Mouse (Mus musculus) embryonic stem cell, embryonic (primary cell): ENCODE data around the gene Aatk.

Experiments
- CTCF ChIA-PET, 4 experiments: fragments of 300-600 bp in 2 of 4; fragments of 350-600 bp in 2 of 4; sonication (Branson Sonifier 250); formaldehyde crosslinking; loops; one replicate each; lab custom pipeline; 2022; ENCODE audit warnings: inconsistent platforms in 2 of 4; lab: Charles Lee
- POLR2A ChIA-PET, 4 experiments: fragments of 300-600 bp in 2 of 4; fragments of 350-600 bp in 2 of 4; sonication (Branson Sonifier 250); formaldehyde crosslinking; loops; one replicate each; lab custom pipeline; 2022; ENCODE audit warnings: antibody characterized with exemption in 4 of 4, inconsistent platforms in 1 of 4; lab: Charles Lee

The Aatk gene

DNA sequence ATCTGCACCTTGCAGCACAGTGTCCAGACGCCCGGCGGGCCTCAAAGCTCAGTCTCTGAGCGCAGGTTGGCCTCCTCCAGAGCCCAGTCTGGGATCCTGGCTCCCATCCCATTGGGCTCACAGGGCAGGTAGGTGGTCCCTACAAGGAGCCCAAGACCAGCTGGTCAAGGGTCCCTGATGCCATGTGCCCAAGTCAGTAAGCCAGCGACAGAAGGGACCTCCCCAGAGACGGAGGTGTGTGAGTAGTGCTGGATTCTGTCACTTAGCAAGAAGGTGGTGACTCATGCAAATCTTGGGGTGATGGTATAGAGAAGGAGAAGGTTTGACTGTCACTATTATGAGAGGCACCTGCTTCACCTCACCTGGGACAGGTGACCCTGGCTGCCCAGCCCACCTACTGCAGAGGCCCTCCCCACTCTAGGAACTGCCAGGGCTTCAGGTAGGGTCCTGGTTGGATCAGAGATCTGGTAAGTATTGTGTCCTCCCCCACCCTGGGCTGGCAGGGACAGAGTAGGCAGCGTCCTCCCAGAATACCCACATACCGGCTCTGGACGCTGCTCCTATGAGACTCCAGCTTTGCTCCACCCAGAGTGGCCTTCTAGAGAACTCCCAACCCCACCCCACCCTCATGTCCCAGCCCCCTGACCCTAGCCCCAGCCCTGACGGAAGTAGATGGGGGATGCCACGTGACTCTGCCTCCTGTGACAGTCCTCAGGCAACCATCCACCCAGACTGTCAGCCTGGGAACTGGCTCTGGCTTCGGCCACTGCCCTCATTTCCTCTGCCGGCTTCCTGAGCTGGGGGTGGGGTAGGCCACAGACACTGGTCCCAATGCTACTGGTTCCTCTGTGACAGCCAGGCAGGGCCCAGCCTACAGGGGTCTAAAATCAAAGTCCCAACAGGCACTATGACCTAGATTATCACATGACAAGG is 5.5 kb downstream of the Aatk start:
- CTCF ChIA-PET: interaction anchor here in 1 of 4 experiments (1.2 kb wide), 1 partner anchor 10 kb away, joined by 3 read pairs; no protein-coding TSS in a partner anchor
- POLR2A ChIA-PET: interaction anchor here in 3 of 4 experiments (0.6 to 1.5 kb wide), 10 partner anchors 10 to 152 kb away, joined by 3 to 5 read pairs (median 4); partner anchors contain the start of genes Baiap2 (in 1 of the 3) and Slc38a10 (in 1 of the 3)

DNA sequence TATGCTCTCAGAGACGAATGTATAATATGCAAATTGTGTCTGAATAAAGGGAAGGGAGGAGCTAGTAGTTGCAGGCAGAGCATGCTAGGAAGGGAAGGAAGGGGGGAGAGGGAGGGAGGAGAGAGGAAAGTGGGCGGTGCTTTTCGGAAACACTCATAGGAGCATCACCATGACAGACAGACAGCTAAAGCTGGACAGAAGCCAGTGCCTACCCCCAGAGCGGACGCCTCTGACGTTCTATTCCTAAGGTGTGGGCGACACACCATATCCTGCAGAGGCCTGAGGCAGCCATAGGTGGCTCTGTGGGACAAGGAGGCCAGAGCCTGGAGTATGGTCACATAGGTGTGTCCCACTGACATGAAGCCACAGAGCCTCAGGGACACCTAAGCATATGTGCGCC is 6.5 kb downstream of the Aatk start:
- ChIA-PET CTCF (interaction anchor here in 2 of 4 experiments (0.6 to 1.2 kb wide), 2 partner anchors 25 to 26 kb away, joined by 3 read pairs; no protein-coding TSS in a partner anchor), POLR2A (interaction anchor here in 2 of 4 experiments (1.0 to 1.5 kb wide), 4 partner anchors 11 to 126 kb away, joined by 3 to 4 read pairs (median 3); partner anchors contain the start of gene Baiap2 (in 1 of the 2))

DNA sequence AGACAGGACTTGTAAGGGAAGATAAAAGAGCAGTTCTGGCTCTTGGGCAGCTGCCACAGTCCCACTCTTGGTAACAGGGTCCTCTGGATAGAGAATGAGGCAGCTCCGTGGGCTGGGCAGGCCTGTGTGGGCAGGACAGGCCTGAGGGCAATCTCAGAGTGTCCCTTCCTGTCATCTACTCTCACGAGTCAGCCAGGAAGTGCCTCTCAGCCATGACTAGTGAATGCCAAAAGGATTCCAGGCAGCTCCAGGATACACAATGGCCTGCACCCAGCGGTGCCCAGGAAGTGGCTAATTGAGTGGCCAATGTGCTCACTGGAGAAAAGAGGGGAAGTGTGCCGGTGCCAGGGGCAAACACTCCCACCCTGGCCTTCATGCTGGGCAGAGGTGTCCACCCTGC is 7.4 kb downstream of the Aatk start:
- ChIA-PET POLR2A (interaction anchor here in 1 of 4 experiments (1.2 kb wide), 1 partner anchor 97 kb away, joined by 3 read pairs; the partner anchor contains the start of gene Baiap2), CTCF (interaction anchor here in 1 of 4 experiments (1.2 kb wide), 1 partner anchor 25 kb away, joined by 3 read pairs; no protein-coding TSS in a partner anchor)

DNA sequence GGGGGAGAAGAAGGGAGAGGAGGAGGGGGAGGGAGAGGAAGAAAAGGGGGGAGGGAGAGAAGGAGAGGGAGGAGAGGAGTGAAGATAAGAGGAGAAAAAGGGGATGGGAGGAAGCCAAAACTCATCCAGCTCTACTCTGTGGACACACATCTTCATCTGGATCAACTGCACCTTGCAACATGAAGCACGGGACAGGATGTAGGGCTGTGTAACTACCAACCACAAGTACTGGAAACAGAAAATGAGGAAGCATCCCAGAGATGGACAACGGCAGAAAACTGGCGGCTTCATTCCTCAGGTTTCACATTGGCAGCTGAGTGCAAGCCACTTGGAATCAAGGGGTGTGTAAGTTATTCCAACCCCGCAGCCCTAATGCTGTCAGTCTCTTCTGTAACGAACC is 12.2 kb downstream of the Aatk start:
- ChIA-PET POLR2A (no interaction called here), CTCF (no interaction called here)

DNA sequence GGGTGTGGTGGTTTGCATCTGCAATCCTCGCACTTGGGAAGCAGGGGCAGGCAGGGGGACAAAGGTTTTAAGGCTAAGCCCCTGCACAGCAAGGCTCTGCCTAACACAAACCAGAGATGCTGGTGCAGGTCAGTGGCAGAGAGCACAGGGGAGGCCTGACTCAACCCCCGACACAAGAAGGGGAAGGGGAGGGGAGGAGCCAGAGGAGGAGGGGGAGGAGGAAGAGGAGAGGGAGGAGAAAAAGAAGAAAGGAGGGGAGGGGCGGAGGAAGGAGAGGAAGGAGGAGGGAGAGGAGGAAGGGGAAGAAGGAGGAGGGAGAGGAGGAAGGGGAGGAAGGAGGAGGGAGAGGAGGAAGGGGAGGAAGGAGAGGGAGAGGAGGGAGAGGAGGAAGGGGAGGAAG is 12.7 kb downstream of the Aatk start:
- CTCF ChIA-PET: no interaction called here
- POLR2A ChIA-PET: no interaction called here

DNA sequence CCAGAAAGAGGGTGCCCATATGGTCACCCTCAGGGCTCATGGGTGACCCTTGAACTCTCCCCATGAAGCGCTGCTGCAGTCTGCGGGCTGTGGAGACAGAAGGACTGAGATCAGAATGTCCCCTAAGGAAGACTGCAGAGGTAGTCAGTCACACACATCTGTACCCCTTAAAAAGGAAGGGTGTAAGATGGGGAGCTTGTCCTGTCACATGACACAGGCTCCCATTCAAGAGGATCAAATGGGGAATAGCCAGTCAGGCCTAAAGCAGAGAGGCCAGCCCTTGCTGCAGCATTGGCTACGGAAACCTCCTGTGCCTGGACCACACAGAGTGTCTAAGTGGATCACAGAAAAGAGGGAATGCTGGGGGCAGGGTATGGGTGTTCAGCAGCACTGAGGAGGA is 13.5 kb downstream of the Aatk start:
- ChIA-PET CTCF (interaction anchor here in 2 of 4 experiments (0.7 to 3.0 kb wide), 2 partner anchors 35 to 77 kb away, joined by 4 to 6 read pairs; no protein-coding TSS in a partner anchor), POLR2A (no interaction called here)

DNA sequence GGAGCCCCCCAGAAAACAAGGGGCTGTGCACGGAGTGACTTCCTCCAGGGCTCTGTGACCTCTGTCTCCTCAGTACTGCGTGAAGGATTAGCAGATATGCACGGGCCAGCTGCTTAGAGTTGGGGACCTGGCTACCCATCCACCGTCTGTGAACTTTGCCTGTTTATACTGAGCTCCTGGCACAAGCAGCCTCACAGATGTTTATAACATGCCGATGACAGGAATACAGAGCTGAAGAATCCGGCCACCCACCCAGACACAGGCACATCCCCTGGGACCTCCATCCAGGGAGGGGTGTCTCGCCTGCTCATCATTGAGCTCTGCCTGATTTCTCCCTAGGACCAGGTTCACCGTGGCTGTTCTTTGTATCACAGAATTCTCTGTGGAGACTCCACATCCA is 14.9 kb downstream of the Aatk start:
- ChIA-PET CTCF (interaction anchor here in 1 of 4 experiments (1.7 to 5.6 kb wide), 3 partner anchors 33 to 78 kb away, joined by 5 to 27 read pairs (median 6); no protein-coding TSS in a partner anchor), POLR2A (interaction anchor here in 3 of 4 experiments (0.6 to 1.1 kb wide), 6 partner anchors 15 to 193 kb away, joined by 3 to 4 read pairs (median 3); partner anchors contain the start of gene Aatk (in 1 of the 3))

DNA sequence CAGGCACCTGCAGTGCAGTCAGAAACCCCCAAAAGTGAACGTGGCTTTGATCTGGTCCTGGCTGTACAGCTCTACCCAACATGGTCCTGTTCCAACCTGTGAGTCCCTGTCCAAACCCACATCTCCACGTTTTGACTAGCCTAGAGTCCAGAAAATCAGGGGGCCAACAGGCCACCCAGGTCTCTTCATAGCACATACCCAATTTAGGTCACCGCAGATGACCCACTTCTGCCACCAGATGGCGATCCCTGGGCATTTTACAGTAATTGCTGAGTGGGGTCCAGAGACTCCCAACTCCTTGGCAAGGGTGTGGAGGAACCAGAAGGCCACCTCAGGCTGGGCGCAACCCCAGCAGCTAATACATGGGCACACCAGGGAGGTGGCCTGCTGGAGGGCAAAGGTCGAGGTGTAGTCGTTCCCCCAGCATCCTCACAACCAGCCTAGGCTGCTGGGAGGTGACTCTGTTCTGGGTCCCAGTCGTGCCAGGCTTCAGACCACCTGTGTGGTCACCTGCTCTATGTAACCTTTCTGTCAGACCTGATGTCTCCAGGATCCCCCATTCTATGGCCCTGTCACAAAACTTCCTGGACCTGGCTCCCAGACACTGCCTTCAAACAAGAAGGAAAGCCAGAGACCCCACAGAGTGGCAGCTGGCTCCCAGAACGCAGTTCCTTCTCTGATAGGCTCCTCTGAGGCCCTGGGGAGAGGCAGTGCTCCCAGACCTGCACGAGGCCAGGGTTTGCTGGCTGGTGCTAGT is 16.6 kb downstream of the Aatk start:
- ChIA-PET POLR2A (interaction anchor here in 3 of 4 experiments (0.6 to 4.0 kb wide), 17 partner anchors 10 to 109 kb away, joined by 3 to 22 read pairs (median 5); partner anchors contain the start of genes Baiap2 (in 3 of the 3), Ndufaf8 (in 1 of the 3) and Tepsin (in 1 of the 3)), CTCF (interaction anchor here in 3 of 4 experiments (0.7 to 5.6 kb wide), 10 partner anchors 18 to 146 kb away, joined by 4 to 27 read pairs (median 6); no protein-coding TSS in a partner anchor)

DNA sequence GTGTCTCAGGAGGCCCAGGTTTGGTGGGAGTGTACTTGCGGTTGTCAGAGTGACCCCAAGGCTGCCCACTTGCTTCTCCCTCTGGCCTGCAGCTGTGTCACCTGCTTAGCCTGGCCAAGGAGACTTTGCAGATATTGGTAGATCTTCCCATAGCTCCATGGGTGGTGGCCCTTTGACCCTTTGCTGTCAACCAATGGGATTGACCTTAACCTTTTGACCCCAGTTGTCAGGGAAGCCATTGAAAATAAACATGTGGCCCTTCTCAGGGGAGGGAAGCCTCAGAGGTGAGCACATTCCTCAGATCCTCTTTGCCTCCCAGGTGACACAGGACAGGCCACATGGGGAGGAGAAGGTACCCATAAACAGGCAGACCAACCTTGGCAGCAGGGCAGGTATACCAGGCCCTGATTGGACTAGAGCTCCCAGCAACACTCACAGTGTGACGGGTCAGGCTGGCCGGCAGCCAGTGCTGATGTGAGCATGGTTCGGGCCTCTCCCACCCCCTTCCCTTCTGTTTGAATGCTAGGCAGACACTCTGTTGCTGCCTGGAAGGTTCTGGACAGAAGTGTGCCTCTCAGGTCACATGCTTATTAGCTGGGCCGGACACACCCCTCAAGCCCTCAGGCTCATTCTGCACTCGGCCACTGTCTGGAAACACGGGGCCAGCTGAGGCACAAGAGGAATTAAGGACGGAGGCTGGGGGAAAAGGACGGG is 17.4 kb downstream of the Aatk start:
- ChIA-PET POLR2A (interaction anchor here in 3 of 4 experiments (0.6 to 4.0 kb wide), 28 partner anchors 10 to 539 kb away, joined by 3 to 22 read pairs (median 4); partner anchors contain the start of genes Baiap2 (in 3 of the 3), Ndufaf8 (in 1 of the 3), Slc38a10 (in 1 of the 3) and Tepsin (in 1 of the 3)), CTCF (interaction anchor here in 3 of 4 experiments (0.8 to 5.6 kb wide), 11 partner anchors 16 to 180 kb away, joined by 3 to 27 read pairs (median 4); no protein-coding TSS in a partner anchor)

DNA sequence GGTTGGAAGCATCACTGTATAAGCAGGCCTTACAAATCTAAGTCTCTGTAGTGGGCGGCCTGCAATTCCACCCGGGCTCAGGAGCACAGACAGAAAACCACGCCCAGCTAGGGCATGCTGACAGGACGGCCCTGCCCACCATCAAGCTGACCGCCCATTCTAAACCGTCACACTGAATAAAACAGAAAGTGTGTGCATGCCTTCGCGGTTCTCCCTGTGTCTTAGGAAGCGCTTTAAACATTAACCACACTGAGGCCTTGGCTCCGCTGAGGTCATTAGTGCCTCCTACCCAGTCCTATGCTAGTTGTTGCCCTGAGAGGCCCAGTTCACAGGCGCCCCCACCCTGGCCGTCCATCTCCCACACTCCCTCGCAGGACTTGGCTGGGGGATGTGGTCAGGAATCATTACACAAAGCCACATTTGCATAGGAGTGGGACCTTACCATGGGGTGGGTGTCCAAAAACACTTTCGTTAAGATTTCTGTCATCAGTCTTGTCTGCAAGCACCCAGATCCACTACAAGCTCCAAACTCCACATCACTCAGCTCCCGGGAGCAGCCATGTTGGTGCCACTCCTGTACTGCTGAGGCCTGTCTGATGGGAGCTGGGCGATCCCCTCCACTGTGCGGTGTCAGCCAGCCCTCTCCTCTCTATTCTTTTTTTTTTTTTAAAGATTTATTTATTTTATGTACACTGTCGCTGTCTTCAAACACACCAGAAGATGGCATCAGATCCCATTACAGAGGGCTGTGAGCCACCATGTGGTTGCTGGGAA is 18.5 kb downstream of the Aatk start:
- ChIA-PET POLR2A (interaction anchor here (0.6 to 4.0 kb wide), 26 partner anchors 9 to 1203 kb away, joined by 3 to 22 read pairs (median 3); partner anchors contain the start of genes Baiap2 (in 3 of the 4), Ndufaf8 (in 1 of the 4), Slc38a10 (in 1 of the 4) and Tepsin (in 1 of the 4)), CTCF (interaction anchor here (0.6 to 5.6 kb wide), 18 partner anchors 12 to 354 kb away, joined by 3 to 27 read pairs (median 4); no protein-coding TSS in a partner anchor)

DNA sequence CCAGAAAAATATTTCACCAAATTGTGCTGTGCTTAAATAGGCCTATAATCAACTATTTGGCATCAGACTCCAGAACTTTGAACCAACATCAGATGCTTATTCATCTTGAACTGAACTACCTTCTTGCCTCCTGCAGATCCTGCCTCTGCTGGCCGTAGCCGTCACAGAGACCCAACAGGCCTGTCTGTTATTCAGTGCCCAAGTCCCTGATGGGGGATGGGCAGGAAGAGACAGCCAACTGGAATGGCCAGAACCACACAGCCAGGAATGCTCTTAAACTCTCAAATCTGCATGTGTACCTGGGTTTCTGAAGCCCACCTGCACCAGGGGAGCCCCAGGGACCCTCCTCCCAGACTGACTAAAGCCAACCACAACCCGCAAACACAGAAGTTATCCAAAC is 20.0 kb downstream of the Aatk start:
- POLR2A ChIA-PET: interaction anchor here in 3 of 4 experiments (0.7 to 4.0 kb wide), 5 partner anchors 9 to 545 kb away, joined by 3 to 22 read pairs (median 3); partner anchors contain the start of genes Baiap2 (in 1 of the 3), Ndufaf8 (in 1 of the 3) and Tepsin (in 1 of the 3)
- CTCF ChIA-PET: no interaction called here

DNA sequence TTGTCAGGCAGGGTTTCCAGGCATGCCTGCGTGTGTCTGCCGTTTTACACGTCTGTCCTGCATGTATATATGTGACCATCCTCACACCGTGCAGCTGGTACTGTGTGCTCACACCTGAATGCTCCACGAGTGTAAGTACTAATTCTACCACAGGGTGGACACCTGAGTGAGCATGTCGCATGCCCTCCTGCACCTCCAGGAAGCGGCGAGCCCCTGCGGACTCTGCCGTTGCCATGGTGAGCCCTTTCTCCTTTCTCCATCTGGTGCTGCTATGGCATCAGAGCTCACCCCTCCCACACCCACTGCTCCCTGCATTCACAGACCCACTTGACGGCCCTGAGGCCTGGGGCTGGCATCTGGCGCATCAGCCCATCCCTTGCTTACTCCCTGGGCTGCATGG is 24.1 kb downstream of the Aatk start:
- ChIA-PET POLR2A (interaction anchor here in 3 of 4 experiments (0.9 to 2.4 kb wide), 4 partner anchors 10 to 80 kb away, joined by 3 to 7 read pairs (median 4); partner anchors contain the start of gene Baiap2 (in 2 of the 3)), CTCF (interaction anchor here in 3 of 4 experiments (0.5 to 1.8 kb wide), 6 partner anchors 9 to 114 kb away, joined by 3 to 7 read pairs (median 3); no protein-coding TSS in a partner anchor)

DNA sequence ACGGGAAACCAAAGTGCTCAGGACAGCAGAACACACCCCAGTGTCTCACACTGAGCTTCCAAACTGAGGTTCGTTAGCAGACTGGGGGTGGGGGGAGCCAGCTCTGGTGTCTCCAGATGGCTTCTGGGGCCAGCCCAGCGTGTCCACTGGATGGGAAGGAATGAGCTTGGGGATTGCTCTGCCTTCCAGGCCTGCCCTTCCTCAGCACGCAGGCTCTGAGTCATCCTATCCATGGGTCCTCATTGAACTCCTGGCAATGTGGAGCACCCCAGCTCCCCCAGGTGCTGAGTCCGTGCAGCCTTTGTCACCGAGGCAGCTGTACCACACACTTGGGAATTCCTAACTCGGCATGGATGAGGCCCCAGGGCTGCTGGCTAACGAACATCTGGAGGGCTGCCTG is 24.8 kb downstream of the Aatk start:
- CTCF ChIA-PET: interaction anchor here in 3 of 4 experiments (0.9 to 1.8 kb wide), 9 partner anchors 9 to 286 kb away, joined by 3 to 7 read pairs (median 3); partner anchors contain the start of gene Baiap2 (in 1 of the 3)
- POLR2A ChIA-PET: interaction anchor here in 2 of 4 experiments (0.7 to 2.4 kb wide), 4 partner anchors 9 to 80 kb away, joined by 3 to 7 read pairs (median 4); partner anchors contain the start of gene Baiap2 (in 1 of the 2)

DNA sequence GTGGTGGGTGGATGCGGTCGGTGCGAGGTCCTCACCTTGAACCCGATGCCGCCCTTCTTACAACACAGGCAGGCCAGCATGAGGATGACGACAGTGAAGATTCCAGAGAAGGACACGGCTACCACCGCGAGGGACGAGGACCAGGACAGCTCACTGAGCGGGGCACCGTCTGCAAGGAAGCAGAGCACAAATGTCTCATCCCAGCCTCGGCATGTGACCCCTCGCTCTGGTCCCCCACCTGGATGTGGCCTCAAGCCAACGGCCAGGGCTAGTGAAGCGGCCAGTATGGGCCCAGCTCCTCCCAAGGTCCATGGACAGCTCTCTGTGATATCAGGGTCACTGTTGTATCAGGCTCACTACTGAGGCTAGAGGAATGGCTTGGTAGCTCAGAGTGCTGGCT is 25.6 kb downstream of the Aatk start:
- ChIA-PET CTCF (interaction anchor here in 2 of 4 experiments (1.1 to 1.3 kb wide), 3 partner anchors 8 to 79 kb away, joined by 3 to 6 read pairs (median 3); partner anchors contain the start of gene Baiap2 (in 1 of the 2)), POLR2A (interaction anchor here in 2 of 4 experiments (1.0 to 2.4 kb wide), 2 partner anchors 8 kb away, joined by 3 to 7 read pairs; no protein-coding TSS in a partner anchor)
